Mouse (Mus musculus): ENCODE results near the gene Ccl28.
"Not testable (repeated sequence)": the region's sequence is repeated elsewhere in the genome, so short reads cannot be mapped to it uniquely, and the experiment has no call there.

The Ccl28 gene

DNA sequence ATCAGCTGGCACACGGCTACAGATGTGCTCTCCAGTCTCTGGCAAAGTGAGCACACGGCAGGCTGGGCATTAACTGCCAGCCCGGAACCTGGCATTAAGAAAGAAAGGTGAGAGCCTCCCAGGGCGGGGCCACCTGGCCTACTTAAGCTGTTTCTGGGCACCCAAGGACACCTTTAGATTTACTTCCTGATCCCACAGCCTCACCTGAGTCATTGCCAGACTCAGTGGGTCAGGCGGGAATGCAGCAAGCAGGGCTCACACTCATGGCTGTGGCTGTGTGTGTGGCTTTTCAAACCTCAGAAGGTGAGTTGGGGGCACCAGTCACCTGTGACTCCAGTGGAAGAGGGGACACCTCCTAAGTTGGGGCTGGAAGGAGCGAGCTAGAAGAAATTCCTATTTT is at the start of gene Ccl28:
TSS of gene Ccl28 (plus strand) at position 186 of the 400 bp plus-strand sequence.
- DNase-seq (ENCODE audit: low read depth): no peak

GRCm38 (mm10) chr13:119596321-119597211 is 27.1 kb upstream of the Ccl28 start:
- DNase-seq (ENCODE audit: low read depth): peak; percentile 77

DNA sequence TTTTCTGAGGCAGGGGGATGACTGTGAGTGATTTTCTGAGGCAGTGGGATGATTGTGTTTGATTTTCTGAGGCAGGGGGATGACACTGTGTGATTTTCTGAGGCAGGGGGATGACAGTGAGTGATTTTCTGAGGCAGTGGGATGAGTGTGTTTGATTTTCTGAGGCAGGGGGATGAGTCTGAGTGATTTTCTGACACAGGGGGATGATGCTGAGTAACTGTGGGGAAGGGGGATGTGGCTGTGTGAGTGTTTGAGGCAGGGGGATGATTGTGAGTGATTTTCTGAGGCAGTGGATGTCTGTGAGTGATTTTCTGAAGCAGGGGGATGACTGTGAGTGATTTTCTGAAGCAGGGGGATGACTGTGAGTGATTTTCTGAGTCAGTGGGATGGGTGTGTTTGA is 25.2 kb upstream of the Ccl28 start:
- DNase-seq (ENCODE audit: low read depth): peak; percentile 61

DNA sequence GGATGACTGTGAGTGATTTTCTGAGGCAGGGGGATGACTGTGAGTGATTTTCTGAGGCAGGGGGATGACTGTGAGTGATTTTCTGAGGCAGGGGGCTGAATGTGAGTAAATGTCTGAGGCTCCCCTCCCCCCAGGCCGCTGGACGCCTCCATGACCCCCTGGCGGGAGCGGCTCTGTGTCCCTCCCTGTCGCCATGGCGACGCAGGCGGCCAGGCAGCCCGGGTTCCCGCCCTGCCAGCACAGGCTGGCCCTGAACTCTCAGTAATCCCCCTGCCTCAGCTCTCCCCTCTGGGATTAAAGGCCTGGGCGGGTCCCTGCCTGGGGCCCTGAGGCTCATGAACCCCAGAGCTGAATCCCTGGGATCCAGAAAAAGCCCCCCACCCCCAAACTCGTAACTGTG is 24.6 kb upstream of the Ccl28 start:
- not testable (repeated sequence) for DNase-seq (ENCODE audit: low read depth)

DNA sequence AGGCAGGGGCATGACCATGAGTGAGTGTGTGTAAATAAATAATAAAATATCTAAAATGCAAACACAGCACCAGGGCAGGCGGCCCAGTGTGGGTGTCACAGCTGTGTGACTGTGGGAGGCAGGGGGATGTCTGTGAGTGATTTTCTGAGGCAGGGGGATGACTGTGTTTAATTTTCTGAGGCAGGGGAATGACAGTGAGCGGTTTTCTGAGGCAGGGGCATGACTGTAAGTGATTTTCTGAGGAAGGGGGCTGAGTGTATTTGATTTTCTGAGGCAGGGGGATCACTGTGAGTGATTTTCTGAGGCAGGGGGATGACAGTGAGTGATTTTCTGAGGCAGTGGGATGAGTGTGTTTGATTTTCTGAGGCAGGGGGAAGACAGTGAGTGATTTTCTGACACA is 24.1 kb upstream of the Ccl28 start:
- DNase-seq (ENCODE audit: low read depth): not testable (repeated sequence)

DNA sequence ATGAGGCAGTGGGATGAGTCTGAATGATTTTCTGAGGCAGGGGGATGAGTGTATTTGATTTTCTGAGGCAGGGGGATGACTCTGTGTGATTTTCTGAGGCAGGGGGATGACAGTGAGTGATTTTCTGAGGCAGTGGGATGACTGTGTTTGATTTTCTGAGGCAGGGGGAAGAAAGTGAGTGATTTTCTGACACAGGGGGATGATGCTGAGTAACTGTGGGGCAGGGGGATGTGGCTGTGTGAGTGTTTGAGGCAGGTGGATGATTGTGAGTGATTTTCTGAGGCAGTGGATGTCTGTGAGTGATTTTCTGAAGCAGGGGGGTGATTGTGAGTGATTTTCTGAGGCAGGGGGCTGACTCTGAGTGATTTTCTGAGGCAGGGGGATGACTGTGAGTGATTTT is 23.5 kb upstream of the Ccl28 start:
- DNase-seq (ENCODE audit: low read depth): peak; percentile 75

- not testable (repeated sequence) for DNase-seq (ENCODE audit: low read depth)
Measured at GRCm38 (mm10) chr13:119602688-119603331, 20.8 kb upstream of the Ccl28 start.

DNA sequence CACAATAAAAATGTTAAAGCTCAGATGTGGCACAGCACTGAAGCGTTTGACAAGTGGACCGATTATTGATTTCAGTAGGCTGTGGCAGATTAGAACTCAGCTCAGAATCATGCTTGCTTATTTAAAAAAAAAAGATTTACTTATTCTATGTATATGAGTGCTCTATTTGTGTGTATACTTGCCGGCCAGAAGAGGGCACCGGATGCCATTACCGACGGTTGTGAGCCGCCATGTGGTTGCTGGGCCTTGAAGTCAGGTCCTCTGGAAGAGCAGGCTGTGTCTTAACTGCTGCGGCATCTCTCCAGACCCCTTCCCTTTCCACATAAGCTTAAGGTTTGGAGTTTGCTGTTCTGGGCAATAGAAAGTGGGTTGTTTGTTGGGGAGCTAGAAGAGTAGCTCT is 19.7 kb upstream of the Ccl28 start:
- peak; percentile 21 for DNase-seq (ENCODE audit: low read depth)

GRCm38 (mm10) chr13:119604322-119604721 is 19.3 kb upstream of the Ccl28 start:
- not testable (repeated sequence) for DNase-seq (ENCODE audit: low read depth)

DNA sequence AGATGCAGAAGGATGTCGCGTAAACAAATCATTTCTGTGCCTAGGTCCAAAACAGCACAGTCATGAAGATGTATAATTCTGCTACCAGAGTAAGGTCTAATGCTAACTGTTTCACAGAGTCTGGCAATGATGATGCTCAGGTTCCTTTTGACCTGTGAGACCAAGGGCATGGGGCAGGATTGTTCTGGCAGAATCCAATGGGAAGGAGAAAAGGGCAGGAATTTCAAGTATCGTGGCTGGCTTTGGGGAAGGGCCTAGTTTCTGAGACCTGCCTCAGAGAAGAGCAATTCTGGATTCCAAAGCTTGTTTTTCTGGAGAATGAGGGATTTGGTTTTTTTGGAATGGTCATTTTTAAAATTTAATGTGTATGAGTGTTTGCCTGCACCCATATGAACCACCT is 4.8 kb upstream of the Ccl28 start:
- no peak for DNase-seq (ENCODE audit: low read depth)

DNA sequence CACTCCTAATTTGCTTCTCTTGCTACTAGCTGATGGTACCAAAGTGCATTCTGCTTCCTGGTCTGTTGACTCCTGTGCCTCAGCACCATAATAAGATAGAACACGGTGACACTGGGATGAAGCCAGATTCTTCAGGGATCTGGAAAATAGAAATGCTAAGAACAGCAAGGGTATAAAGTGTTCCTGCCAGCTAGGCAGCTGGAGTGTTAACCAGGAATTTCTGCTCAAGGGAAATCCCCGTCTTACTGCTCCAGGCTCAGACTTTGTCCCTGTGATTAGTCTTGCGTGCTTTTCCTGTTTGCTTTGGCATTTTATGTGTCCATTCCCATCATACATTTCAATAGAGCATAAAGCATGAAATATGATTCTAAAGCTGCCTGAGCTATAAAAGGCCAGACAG is 3.9 kb upstream of the Ccl28 start:
- DNase-seq (ENCODE audit: low read depth): no peak

GRCm38 (mm10) chr13:119625952-119626351 is 2.3 kb downstream of the Ccl28 start:
- peak; percentile 38 for DNase-seq (ENCODE audit: low read depth)

- peak; percentile 94 for DNase-seq (ENCODE audit: low read depth)
Measured at GRCm38 (mm10) chr13:119631482-119632155, 8.0 kb downstream of the Ccl28 start.

DNA sequence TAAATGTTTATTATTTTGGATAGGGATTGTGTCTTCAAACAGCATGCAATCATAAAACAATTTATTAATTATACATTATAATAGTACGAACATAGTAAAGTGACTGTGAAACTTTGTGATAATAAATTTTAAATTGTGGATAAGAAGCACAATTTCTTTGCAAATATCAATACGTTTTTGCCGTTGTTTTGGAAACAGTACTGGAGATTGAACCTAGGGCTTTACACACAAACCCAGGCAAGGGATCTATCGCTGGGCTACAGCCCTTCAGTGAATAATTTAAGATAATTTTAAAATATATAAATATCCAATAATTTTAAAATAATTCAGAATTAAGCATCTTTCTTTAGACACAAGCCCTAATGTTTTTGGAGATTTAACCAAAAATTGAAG is 8.5 kb downstream of the Ccl28 start:
- DNase-seq (ENCODE audit: low read depth): no peak

DNA sequence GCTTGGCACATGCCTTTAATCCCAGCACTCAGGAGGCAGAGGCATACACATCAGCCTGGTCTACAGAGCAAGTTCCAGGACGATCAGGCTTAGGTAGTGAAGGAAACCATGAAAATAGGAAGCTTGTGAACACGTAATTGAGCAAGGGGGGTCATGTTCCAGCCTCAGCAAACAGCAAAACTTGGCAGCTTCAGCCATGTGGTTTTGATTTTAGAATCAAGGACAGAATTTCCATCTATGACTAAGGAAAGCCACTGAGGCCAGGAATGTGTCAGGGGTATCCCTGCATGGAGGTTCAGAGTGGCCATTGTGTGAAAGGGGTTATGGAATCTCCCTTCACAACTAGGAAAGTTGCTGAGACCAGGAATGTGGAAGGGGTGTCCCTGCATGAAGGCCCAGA is 11.9 kb downstream of the Ccl28 start:
- no peak for DNase-seq (ENCODE audit: low read depth)

GRCm38 (mm10) chr13:119637837-119638236 is 14.2 kb downstream of the Ccl28 start:
- DNase-seq (ENCODE audit: low read depth): no peak

- DNase-seq (ENCODE audit: low read depth): no peak
Measured at GRCm38 (mm10) chr13:119638449-119638848, 14.8 kb downstream of the Ccl28 start.

GRCm38 (mm10) chr13:119639302-119639701 is 15.7 kb downstream of the Ccl28 start:
- DNase-seq (ENCODE audit: low read depth): no peak

- peak; percentile 72 for DNase-seq (ENCODE audit: low read depth)
Measured at GRCm38 (mm10) chr13:119640504-119640903, 16.9 kb downstream of the Ccl28 start.

DNA sequence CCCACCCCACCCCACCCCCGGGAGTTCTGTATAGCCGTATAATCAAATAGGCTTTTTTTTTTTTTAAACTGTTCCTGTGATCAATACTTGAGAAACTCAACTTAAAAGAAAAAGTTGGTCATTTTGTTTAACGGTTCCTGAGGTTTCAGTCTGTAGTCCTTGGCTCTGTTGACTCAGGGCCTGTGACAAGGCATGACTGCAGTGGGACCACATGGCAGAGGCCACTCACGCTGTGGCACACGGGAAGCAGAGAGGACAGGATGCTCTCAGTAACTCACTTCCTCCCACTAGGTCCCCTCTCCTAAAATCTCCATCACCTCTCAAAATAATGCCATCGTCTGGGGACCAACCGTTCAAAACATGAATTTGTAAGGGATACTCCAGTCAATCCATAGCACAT is 17.5 kb downstream of the Ccl28 start:
- no peak for DNase-seq (ENCODE audit: low read depth)

GRCm38 (mm10) chr13:119644769-119645168 is 21.1 kb downstream of the Ccl28 start:
- no peak for DNase-seq (ENCODE audit: low read depth)

GRCm38 (mm10) chr13:119646511-119646910 is 22.9 kb downstream of the Ccl28 start:
- no peak for DNase-seq (ENCODE audit: low read depth)
